Mouse (Mus musculus): ENCODE results near the gene Zfp36l2.

The Zfp36l2 gene

GRCm38 (mm10) chr17:84175196-84175595 lies 12.6 kb downstream of the Zfp36l2 start:
- no peak for DNase-seq

GRCm38 (mm10) chr17:84167377-84167776 lies 20.4 kb downstream of the Zfp36l2 start:
- no peak for DNase-seq

- DNase-seq = no peak
Measured at GRCm38 (mm10) chr17:84166135-84166860, 21.4 kb downstream of the Zfp36l2 start.

DNA sequence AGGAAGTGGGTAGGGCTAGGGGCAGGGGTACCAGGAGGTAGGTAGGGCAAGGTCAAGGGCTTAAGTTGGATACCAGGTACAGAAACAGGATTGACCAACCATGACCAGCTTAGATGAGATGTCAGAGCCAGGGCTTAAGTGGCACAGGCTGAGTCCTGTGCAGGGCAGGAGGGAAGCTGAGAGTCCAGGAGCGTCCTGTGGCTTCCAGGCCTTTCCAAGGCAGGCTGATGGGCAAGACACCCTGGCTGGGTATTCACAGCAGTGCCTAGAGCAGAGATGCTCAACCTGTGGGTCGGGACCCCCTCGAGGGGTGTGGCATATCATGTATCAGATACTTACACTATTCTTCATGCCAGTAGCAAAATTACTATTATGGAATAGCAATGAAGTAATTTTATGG lies 22.0 kb downstream of the Zfp36l2 start:
- no peak for DNase-seq

DNA sequence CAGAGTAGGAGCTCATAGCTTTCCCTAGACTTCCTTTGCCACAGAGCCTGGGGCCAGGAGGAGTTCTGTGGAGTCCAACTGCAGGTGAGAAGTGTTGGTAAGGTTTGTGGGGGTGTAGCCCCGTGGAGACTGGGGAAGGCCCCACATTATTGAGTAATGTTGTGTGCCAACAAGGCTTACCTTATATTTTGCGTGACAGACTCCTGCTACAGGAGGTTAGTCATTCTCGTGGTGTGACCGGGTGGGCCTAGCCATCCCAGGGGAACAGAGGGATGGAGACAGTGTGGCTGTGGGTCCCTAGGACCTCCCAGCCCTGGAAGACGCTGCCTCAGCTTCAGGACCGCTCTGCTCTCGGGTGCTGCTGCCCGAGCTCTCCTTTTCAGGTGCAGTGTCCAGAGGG lies 23.6 kb downstream of the Zfp36l2 start:
- DNase-seq = no peak

DNA sequence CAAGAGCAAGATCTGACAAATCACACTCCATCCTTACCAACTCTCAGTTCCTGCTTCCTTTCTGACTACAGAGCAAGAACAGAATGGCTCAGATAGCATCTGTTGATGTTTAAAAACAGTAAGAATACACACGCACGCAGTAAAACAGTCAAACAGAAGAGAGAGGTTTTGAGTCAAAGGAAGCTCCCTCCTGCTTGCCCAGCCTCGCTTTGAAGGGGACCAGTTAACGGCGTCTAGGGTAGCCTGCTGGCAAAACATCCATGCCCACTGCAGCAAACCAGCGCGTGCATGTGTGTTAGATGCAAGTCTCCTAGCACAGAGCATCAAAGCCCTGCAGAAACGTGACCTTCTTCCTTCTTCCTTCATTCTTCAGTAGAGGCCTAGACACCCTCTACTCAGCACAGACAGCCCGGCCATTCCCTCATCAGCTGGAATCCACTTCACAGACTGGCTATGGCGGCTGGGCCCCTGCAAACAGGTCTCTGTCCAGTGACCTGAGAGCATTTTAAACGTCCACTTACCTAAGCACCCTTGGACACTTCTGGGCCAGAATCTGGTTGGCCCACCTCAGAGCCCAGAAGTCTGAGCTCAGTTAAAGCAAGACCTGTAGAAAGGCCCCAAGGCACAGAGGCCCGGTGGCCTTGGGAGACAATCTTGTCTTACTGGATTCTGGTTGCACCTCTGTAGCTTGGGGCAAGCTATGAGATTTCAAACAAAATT lies 24.5 kb downstream of the Zfp36l2 start:
- no peak for DNase-seq

DNA sequence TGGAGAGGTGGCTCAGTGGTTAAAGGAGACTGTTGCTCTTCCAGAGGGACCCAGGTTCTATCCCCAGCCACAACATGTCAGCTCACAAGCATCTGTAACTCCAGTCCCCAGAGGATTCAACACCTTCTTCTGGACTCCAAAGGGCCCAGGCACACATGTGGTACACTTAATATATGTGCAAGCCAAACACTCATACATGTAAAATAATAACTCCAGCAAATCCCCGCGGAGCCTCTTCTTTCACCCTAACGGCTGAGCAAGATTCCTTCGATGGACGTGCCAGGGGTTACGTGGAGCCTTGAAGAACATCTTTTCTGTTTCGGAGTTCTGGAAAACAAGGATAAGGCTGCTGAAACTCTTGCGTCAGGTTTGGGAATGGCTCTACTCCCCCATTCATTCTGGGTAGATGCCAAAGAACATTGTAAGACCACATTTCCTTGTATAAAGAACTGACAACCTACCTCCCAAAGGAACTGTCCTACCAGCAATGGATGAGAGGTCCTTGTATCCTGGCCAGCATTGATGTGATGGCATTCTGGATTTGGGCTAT lies 25.5 kb downstream of the Zfp36l2 start:
- DNase-seq = no peak

GRCm38 (mm10) chr17:84161231-84161854 lies 26.4 kb downstream of the Zfp36l2 start:
- DNase-seq = no peak

DNA sequence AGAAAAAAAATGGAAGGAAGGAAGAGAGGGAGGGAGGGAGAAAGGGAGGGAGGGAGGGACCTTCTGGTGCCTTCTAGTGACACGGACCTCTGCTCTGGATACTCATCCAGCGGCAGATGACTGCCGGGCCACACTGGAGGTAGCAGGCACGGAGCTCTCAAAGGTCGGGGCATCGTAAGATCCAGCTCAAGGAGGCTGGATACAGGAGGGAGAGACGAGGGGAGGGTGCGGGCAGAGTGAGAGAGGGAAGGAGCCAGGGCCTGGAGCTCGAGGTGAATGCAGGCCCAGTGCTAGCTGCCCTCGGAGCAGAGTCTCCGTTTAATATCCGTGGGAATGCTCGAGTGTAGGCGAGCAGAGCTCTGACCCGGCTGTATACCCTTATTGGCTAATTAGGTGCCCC lies 28.9 kb downstream of the Zfp36l2 start:
- DNase-seq = no peak

- DNase-seq = no peak
Measured at GRCm38 (mm10) chr17:84158461-84158795, 29.3 kb downstream of the Zfp36l2 start.

DNA sequence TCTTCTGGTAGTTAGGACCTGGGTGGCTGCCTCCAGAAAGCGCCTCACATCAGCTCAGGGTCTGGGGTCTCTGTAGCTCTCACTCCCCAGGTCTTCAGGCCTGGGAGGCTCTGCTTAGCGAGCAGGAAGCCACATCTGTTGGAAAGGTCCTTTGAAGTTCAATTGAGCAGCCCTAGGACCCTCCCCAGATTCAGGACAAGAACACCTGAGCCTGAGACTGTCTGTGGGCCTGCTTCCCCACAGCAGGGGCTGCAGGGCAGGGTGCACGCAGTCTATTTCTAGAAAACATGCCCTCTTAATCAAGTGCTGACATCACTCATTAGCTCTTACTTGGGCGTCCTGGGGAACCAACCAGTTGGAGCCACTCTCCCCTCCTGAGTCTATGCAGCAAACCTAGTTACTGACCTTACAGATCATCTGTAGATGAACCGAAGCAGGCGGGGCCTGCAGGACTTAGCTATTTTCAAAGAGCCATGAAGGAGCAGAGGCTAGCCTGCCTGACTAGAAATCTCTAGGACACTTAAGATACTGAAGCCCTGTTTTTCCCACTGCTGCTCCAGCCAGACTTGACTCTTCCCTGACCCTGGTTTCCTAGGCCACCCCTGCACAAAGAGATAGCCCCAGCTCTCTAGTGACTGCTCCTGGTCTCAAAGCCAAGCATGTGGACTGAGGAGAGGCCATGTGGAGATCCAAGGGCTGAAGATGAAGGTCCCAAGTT lies 29.8 kb downstream of the Zfp36l2 start:
- no peak for DNase-seq

DNA sequence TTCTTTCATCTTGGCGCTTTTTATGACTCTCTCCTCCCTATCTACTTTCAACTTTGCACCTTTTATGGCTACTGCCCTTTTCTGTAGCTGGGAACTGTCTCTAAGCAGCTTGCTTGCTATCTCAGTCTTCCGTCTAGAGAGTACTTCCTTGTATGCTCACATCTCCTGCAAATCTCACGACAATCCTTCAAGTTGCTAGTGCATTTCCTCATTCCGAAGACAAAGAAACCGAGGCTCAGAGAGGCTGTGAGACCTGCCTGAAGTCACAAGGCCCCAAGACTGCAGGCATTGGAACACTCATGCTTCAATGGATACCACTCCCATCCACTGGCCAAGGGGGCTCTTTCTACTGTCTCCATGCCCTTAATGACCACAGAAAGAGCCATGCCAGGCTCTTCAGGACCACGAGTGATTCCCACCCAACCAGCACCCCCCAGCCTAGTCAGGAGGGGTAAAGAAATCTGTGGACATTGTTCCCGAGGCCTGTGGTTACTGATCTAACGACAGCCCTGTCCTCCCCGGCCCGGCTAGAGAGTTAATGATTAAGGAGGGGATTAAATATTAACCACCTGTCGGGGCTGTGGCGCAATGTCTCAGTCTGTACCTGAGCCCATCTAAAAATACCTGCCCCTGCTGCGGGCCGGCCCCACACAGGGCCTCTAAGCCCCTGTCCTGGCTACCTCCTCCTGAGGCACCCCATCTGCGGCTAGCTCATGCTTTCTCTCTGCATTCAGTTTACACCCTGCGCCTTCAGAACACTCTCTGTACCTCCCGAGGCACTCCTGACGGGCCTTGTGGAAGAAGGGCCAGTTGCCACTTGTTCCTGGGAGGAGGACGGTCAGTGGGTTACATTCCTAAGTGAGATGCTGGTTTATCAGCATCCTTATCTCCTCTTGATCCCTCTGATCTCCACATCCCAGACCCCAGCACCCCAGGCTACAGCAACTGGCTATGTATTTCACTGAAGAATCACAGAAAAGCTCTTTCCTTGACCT lies 30.7 kb downstream of the Zfp36l2 start:
- DNase-seq = peak; percentile 57

DNA sequence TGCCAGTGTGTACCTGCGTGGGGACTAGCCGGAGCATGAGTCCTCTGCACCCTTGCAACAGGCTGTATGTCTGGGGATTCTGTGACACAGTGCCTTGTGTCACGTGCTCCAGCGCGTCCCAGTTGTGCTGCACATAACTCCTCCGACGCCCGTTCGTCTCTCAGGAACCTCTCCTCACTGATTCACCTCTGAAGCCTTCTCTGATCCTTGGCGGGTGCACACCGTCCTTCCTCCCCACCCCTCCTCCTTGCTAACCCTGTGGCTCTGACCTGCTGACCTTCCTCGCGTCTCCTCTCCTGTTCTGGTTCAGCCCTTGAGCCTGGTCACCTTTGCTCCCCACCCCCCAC lies 31.5 kb downstream of the Zfp36l2 start:
- no peak for DNase-seq

DNA sequence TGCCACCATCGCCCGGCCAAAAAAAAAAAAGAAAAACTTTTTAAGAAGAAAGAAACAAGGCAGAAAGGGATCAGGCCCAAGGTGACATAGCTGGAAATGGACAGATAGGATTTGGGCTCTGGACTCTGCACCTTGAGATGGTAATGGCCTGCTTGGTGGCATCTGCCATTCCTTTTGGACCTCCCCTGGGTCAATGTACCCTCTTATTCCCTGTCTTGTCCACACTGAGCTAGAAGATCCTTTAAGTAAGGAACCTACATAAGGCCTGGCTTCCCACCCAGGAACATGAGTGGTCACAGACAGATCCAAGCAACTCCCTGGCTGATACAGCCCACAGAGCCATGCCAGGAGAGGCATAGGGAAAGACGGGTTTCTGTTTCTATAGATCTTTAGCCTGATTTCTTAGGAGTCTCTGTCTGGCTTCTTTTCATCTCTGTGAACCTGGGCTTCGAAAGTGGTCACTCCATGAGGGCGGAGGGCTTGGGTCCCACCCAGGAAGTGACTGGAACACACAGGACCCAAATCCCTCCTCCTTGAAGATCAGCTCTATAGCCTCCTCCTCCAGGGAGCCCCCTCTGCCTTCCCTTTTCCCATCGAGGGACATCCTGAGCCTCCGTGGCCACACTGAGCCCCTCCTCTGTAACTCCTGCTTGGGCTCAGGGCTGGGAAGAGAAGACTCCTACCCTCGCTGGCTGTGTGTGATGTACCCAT lies 32.1 kb downstream of the Zfp36l2 start:
- DNase-seq = no peak

DNA sequence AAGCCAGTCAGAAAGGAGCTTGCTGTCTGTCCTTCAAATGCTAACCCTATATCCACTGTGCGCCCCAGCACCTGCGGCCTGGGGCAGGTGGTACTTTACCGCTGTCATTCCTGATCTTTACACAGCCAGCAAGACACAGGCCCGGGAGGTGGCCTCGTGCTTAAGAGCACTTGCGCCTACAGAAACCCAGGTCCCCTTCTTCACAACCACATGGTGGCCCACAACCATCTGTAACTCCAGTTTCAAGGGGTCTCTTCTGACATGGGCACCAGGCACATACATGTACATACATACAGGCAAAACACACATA lies 32.8 kb downstream of the Zfp36l2 start:
- DNase-seq = no peak

DNA sequence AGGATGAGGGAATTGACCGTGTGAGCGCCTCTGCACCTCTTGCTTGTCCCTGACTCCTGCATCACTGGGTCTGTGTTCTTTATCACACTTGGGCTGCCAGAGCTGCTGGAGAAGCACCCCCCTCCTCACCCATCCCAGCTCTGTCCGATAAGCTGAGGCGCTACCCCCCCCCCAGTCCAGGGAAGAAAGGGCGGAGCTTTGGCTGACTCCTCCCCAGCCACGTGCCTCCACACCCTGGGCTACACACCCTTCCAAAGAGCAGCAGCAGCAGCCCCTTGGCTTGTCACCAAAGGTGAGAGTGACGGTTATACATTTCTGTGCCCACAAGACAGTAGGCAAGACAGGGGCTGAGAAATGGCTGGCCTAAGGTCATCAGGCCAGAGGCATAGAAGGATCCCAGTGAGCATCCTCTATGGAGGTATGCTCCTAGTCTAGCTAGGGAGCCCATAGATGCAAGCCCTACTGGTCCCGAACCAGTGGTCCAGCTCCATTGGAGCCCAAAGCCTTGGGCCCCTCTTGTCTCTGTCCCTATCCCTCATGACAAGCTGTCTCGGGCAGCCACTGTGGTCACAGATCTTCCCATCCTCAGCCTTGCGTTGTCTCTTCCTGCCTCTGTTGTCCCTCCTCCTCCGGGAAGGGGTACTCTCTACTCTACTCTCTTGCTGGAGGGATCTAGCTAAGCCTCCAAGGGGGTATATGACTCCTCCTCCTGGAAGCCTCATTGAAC lies 33.3 kb downstream of the Zfp36l2 start:
- no peak for DNase-seq

GRCm38 (mm10) chr17:84152976-84153786 lies 34.6 kb downstream of the Zfp36l2 start:
- DNase-seq = no peak

- DNase-seq = no peak
Measured at GRCm38 (mm10) chr17:84152206-84152975, 35.4 kb downstream of the Zfp36l2 start.

DNA sequence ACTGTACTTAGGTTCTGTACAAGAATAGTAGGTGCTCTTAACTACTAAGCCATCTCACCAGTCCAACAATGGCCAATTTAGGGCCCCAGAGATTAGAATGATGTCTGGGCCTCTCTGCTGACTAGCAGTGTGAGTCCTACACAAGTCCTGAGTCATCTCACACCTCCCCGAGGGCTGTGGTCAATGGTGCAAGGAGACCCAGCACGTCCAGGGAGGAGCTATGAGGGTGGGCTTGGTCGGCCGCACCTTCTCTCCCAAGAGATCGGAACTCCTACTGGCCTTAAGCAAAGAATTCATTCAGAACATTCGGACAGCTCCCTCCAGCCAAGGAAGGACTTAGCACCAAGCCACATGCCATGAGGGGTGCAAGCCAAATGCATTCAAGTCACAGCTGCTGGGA lies 36.4 kb downstream of the Zfp36l2 start:
- no peak for DNase-seq

All from lung, postnatal 14 days (tissue).